Mouse (Mus musculus) gastrocnemius, postnatal 4 days (tissue): Measurements from ENCODE around the gene Creld1. TPM values are rescaled to one million over a fixed set of nuclear protein-coding genes. Genes with fewer than 3 reads are reported as not detected.

Experiments used
- DNase-seq, 2 experiments: peaks; one replicate each; pipeline ENCODE4 v3.0.0; 2021 to 2022; ENCODE audit warnings: low spot score in 2 of 2, mixed read lengths in 2 of 2
- long read RNA-seq, 2 experiments: library from polyadenylated mRNA; stranded (forward); transcript quantifications; one replicate each; pipeline ENCODE4 v2.0.0; 2021
- total RNA-seq, 2 experiments: library from RNA; stranded (reverse); gene quantifications; 2 replicates each; pipeline ENCODE4 v1.2.3; 2021

The Creld1 gene
- 10 to 100 TPM; 38.7 to 45.2 TPM for total RNA-seq
- long read RNA-seq, experiment 1, transcript Creld1-201 (10 exons, 2,306 nt) = major isoform, 44 of 49 reads
- long read RNA-seq, experiment 1, partial matches to known transcripts = 3 of 49 reads
- long read RNA-seq, experiment 1, other reads (novel, unspliced or antisense) = 2 of 49 reads
- long read RNA-seq, experiment 2, transcript Creld1-201 (10 exons, 2,306 nt) = major isoform, 57 of 64 reads
- long read RNA-seq, experiment 2, partial matches to known transcripts = 2 of 64 reads
- long read RNA-seq, experiment 2, other reads (novel, unspliced or antisense) = 5 of 64 reads

DNA sequence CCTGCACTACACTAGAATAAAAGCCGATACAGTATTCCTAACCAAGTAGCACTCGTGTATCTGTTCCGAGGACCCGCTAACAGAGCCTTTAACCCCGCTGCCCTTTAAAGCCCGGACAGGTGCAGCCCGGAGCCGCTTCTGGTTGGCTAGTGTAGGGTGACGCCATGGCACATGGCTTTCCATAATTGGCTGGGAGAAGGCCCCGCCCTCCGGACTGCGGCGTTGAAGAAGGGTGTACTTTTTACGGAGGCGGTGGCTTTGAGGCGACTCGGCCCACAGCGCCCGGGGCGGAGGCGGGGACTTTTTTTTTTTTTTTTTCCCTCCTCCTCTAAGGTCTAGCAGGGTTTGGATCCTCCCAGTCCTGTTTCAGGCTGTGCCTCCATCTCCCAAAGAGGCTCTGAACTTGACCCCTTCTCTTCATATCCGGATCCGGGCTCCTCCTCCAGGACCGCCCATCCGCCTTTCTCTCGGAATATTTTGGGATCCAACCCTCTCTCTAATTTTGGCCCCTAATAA is at the start of gene Creld1:
TSS of gene Creld1 (plus strand) at position 198 of the 516 bp plus-strand sequence.
- peak; percentile 72 to 91 for DNase-seq

DNA sequence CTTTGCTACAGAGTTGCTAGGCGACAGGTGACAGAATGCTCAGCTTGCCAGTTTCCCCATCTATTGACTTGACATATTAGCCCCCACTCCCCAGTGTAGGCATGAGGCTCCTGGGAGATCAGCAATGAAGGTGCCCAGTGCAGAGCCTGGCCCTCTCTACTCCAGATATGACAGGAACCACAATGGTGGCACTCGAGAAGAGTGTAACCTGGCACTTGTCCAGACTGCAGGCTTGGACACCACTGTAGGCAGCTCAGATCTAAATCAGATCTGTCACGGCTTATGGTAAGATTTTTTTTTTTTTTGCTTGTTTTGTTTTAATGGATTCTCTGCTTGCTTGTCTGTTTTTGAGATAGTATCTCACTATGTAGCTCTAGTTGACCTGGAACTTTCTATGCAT is 49.4 kb upstream of the Creld1 start:
- DNase-seq = no peak

DNA sequence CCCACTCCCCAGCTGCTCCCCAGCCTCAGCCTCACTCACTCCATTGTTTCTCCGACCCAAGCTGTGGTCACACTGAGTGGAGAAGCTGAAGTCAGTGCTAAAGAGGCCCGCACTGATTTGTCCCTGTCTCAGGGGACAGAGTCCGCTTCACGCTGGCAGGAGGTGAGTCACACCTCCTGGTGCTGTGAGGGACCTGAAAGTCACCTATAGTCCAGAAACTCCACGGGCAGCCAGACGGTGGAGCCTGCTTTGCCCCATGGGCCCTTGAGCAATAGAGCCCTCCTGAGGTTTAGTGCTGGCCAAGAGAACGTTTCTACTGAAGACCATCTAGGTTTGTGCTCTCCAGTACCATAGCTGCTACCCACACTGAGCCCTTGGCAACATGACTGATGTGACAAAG is 48.4 kb upstream of the Creld1 start:
- no peak for DNase-seq

DNA sequence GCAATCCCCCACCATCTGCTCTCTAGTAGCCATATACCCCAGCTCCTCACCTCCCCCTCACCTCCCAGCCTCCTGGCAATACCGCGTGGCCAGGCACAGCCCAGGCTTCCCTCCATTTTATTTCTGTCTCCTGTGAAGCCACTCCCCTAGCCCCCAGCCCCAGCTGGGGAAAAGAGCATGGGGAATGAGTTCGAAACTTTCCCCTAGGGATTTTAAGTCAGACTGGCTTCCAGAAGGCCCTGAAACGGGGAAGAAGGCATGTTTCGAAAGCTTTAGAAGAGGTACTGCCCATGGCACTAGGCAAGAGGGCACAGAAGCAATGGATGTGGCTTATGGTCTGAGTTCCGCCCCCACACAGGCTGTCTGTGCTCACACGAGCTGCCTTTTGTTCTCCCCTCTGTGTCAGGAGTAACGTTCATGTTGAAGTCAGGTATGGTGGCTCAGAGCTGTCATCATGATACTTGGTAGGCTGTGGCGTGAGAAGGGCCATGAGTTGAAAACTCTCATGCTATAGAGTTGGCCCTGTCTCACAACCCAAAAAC is 47.4 kb upstream of the Creld1 start, which contains the start of gene Cidec:
TSS of gene Cidec (minus strand) at position 97 of the 542 bp plus-strand sequence.
- no peak for DNase-seq

DNA sequence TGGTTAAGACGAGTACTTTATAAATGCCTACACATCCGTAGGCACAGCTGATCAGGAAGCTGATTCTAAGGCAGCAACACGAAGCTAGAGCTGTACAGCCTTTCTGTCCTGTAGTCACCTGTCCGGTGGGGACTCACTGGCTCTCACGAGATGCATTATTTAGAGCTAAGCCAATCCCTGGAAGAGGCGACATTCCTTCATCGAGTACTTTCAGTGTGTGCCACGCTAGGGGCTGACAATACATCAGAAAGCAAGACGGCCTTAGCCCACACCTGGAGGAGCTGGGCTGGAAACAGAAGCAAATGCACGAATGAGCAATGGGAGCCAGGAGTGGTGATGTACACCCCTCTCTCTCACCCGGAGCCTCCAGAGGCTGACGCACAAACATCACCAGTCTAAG is 46.0 kb upstream of the Creld1 start:
- no peak for DNase-seq

DNA sequence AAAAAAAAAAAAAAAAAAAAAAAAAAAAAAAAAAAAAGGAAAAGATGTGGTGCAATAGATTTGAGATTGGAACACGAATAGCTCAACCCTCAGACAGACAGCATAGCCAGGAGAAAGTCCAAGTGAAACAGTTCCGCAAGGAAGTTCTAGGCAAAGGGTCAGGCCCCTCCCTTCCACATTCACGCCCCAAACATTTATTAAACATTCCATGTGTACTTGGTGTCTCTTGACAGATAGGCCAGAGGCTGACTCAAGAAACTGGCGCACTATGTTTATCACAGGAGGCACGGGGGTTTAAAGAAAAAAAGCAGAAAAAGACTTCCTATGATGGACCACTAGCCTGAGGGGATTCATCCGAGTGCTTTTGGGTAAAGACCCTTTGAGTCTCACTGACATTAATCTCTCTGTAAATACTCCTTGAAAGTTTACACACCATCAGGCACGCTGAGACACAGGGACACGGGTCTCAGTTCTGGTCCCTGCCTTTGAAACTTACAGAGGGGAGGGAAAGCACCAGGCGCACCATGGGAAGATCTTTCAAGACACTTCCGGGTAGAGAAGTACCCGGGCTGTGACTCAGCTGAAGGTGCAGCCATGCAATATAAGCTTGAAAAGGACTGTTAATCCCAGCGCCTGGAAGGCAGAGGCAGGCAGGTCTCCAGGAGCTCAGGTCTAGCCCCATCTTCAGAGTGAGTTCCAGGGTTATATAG is 44.2 kb upstream of the Creld1 start:
- no peak for DNase-seq

DNA sequence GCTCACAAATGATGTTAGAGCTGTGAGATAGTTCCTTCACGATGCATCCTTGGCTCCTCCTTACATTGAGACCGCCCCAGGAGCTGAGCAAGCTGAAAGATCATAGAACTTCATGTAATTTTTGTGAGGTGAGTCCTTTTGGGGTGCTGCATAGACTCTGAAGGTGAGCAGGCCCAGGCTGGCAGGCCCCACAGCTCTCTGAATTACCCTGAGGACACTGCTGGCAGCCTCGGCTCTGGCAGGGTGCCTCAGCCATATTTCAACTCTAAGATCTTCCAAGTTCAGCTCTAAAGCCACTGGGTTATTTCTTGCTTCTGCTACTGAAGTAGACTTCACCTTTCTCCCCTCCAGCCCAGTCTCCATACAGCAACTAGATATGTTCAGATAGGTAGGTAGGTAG is 42.4 kb upstream of the Creld1 start:
- DNase-seq = no peak

DNA sequence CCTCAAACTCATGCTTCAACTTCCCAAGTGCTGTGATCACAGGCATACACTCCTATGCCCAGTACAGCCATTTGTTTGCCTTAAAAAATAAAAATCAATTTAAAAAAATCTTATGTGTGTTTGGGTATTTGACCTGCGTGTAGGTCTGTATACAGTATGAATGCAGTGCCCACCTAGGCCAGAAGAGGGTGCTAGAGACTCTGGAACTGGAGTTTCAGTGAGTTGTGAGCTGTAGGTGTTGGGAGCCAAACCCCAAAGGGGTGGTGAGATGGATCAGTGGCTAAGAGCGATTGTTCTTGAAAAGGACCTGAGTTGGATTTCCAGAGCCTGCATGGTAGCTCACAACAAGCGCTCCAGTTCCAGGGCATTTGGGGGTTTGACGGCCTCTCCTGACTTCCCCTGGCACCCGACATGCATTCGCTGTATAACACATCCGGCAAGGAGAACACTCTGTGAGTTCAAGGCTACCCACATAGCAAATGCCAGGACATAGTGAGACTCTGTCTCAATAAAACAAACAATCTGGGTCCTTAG is 41.9 kb upstream of the Creld1 start:
- peak in 1 of 2 experiments; percentile 68 for DNase-seq

DNA sequence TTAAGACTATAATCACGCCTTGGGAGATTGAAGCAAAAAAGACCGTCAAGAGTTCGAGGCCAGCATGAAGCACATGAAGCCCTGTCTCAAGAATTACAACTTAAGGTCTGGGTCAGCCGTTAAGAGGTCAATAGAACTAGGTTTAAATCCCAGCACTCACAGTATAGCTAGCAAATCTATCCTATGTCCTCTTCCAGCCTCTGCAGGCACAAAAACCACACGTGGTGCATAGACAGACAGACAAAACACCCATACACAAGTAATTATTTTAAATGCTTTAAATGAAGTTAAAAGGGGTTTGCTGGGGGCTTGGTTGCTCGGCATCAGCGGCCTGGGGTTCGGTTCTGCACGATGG is 41.0 kb upstream of the Creld1 start:
- no peak for DNase-seq

DNA sequence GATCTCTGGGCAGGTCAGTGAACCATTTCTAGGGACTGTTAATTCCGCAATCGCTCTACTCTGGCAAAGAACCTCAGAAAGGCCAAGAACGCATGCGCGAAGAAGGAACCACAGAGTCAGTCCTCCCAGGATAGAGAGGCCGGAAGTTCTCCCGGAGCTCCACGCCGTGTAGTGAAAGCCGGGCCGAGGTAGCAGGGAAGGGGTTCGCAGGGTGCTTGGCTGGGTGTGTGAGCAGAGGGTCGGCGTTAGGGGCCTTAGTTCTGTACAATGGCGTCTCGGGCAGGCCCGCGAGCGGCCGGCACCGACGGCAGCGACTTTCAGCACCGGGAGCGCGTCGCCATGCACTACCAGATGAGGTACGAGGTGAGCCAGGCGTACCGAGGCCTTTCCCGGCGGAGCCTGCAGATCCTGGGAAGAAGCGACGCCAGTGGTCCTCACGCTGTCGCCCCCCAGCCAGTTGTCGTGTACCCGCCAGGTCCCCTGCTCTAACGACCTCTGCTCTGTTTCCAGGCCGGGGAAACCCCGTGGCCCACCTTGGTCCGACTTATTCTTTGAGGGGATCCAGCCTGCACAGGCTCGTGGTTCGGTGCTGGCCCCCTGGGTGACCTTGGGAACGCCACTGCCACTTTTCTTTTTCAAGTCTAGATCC is 40.5 kb upstream of the Creld1 start, which contains the start of gene Jagn1:
TSS of gene Jagn1 (plus strand) at position 128 of the 649 bp plus-strand sequence.
- DNase-seq = peak; percentile 79 to 87

DNA sequence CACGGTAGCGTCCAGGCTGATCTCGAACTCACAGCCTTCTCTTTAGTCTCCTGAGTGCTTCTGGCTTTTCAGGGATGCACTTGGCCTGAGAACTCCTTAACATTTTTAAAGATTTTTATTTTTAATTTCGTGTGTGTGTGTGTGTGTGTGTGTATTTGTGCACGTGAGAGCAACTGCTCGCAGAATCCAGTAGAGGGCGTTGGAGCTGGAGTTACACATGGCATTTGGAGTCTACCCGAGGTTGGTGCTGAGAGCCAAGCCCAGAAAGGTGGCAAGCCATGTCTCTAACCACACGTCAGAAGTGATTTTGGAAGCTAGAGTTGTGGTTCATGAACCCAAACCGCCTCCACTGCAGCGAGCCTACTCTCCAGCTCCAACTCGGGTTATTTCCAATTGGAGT is 40.0 kb upstream of the Creld1 start:
- no peak for DNase-seq

DNA sequence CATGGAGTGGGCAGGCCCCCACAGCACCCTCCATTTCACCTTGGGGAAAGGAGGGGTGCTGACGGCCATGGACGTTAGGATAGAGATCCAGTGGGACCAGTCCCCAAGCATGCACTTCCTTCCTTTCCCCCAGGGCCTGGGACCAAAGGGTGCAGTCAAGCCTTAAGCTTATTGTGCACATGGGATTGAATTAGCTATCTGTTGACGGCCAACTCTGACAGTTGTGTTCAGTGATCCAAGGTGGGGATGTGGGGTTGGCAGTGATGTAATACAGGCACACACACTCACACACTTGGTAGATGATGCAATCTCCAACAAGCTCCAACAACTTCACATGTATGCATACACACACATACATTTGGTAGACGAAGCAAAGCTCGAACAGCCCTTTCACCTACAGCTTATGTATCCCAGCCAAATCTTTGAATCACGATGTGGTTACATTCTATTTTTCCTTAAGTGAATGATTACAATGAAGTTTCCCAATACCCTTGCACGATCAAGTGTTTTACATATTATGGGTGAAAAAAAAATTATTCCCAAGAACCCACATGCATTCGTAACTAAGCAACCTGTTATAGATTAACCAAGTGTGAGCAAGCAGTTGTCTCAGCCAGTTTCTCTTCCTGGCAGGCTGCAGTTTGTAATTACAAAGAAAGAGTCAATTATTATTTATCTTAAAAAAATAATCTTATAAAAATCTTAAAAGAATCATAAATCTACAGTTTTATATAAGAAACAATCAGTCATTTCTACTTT is 38.7 kb upstream of the Creld1 start:
- DNase-seq = no peak

DNA sequence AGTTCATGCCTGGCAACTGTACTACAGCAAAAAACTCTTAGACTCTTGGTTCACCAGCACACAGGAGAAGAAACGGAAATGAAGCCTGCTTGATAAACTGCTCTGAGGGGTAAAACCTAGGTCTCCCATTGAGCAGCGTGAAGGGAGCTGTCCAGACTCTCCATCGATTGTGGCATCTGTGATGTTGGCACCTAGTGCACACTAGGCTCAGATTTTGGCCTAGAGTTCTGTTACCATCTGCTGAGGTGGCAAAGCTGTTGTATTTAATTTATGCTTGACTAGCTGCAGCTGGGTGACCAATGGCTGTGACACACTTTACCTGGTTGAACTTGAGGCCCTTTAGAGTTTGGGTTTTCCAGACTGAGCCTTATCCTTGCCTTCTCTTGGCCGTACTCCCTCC is 35.5 kb upstream of the Creld1 start:
- no peak for DNase-seq

DNA sequence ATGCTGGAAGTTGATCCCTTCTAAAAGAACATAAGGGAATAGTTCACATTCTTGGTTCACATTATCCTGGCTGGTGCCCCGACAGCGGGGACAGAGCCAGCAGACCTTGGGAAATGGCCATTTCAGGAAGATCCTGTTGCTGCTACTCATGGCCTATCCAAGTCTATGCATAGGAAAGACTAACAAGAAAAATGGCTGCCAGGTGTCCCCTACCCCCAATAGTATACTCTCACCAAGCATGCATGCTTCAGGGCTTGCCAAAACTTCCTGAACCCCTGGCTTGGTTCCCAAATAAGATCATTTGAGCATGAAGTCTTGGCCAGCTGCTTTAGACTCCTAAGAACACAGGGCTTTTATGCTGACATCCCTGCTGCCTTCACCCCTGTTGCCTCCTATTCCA is 31.3 kb upstream of the Creld1 start:
- peak in 1 of 2 experiments; percentile 28 for DNase-seq

DNA sequence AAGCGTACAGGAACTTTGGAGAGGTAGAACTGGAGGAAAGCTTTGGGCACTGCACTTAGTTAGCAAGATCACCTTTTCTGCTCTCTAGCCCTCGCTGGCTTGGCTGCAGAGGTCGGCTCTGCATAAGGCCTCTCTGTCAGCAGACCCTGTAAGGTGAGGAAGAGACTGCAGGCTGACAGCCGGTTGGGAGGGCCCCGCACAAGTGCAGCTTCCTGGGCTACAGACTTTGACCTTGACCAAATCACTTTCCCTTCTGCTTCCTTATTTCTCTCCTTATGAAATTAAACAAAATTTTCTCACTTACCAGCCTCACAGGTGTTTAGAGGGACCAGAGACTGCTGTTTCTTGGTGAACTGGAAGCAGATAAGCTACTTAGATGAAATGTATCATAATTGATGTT is 28.1 kb upstream of the Creld1 start:
- DNase-seq = no peak

DNA sequence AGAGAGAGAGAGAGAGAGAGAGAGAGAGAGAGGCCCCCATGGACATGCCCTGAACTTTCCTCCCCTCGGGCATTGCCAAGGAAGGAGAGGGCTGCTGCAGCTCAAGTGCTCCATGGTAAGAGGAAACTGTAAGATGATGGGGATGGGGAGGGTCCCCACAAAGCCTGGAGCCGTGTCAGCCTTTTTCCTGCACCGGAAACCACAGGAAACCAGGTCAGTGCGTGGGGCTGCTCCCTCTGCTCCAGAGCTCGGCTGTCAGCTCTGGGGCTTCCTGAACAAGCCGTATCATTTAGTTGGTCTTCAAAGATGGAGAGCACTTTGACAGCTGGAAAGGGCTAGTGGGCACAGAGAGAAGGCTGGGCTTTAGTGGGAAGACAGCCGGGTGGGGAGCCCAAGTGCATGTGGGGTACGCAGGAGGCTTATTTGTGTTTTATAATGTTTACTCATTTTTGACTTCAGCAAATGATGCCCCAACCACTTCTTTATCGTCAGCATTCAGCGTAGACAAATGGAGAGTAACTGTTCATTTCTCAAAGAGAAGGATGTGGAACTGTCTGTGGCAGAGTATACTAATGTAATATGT is 25.1 kb upstream of the Creld1 start, which contains the start of gene Il17re:
TSS of gene Il17re (plus strand) at position 533 of the 583 bp plus-strand sequence.
- DNase-seq = no peak

DNA sequence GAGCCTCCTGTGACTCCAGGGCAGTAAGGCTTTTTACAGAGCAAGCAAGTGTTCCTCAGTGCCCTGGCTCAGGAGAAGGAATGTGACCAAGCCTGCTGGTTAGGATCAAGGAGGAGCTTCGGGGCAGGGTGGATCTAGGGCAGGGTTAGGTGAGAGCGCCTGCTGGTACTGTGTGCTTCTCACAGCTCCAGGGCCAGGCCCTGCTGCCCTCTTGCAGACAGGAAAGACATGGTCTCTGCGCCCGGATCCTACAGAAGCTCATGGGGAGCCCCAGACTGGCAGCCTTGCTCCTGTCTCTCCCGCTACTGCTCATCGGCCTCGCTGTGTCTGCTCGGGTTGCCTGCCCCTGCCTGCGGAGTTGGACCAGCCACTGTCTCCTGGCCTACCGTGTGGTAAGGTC is 24.5 kb upstream of the Creld1 start:
- no peak for DNase-seq

DNA sequence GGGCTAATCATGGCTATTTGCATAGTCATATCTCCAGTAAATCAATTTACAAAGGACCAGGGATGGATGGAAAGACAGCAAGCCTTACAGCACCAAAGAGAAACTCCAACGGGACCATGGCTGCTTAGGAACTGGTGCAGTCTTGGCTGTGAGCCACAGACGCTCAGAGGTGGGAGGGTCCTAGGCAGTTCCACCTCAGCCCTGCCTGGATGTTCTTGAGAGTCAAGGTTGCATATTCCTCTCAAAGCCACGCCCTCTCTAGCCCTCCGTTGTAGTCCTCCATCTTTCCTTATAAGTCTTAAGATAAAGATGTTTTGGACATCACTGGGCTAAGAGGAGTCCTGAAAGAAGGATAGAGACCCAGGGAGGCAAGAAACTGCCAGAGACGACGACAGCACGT is 19.1 kb upstream of the Creld1 start:
- DNase-seq = no peak

DNA sequence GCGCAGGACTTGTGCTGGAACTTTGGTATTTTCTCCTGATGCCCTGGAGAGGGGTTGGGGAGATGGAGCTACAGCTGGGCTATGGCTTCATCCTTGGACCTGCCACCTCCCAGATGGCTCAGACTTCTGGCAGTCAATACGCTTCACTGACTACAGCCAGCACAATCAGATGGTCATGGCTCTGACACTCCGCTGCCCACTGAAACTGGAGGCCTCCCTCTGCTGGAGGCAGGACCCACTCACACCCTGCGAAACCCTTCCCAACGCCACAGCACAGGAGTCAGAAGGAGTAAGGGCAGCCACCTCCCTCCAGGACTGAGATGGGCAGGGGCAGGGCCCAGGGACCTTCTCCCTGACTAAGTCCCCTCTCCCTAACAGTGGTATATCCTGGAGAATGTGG is 17.5 kb upstream of the Creld1 start:
- DNase-seq = peak in 1 of 2 experiments; percentile 33

DNA sequence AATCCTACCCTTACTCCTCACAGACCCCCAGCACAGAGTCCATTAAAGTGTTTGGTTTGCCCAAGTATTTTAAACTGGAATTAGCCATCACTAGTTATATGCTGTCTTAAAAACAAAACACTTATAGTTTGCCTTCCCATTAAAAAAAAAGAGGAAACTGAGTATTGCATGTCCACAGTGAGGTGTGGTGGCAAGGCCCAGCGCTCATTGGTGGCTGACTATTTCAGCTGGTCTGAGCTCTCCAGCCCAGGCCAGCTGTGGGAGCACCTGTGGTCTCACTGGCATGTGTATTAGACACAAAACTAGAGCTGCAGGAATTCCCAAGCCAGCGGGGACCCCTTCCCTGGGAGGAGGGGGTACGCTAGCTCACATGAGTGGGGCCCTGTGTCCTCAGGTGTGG is 14.6 kb upstream of the Creld1 start:
- DNase-seq = no peak
